Mouse (Mus musculus) cortical plate, adult 2 months (tissue): ENCODE results near the gene Zcchc8.

Experiments
- CTCF ChIP-seq: fragments of 200-500 bp; IDR thresholded peaks from 2 replicates; pipeline ENCODE4 v1.5.1; 2011; ENCODE audit warnings: mild to moderate bottlenecking, control low read depth, low read length; ENCODE audit not compliant: insufficient read depth; ENCODE audit errors: extremely low read depth
- POLR2A ChIP-seq: fragments of 200-500 bp; IDR thresholded peaks from 2 replicates; pipeline ENCODE4 v1.6.1; 2011; ENCODE audit warnings: mild to moderate bottlenecking, low read length, control low read depth; ENCODE audit not compliant: insufficient read depth; ENCODE audit errors: extremely low read depth

GRCm38 (mm10) chr5:123679106-123679505 is 41.8 kb downstream of the Zcchc8 start:
- TF ChIP-seq CTCF, result no peak
- TF ChIP-seq POLR2A, result no peak
